Mouse (Mus musculus) midbrain, postnatal 0 days (tissue): Measurements from ENCODE around the gene Il17re. TPM values are rescaled to one million over a fixed set of nuclear protein-coding genes. Genes with fewer than 3 reads are reported as not detected.
A peak's percentile ranks its signal among the peaks of the same experiment; 100 is the strongest.

Experiments
- ATAC-seq: fragments of 200-750 bp; cut with Nextera tagmentation; 2 replicates; pipeline ENCODE4 v1.8.0; 2017; ENCODE audit warnings: moderate number of reproducible peaks, mild to moderate bottlenecking, moderate TSS enrichment, moderate library complexity; ENCODE audit not compliant: low FRiP score
- DNase-seq: peaks from one replicate; pipeline ENCODE4 v3.0.0-alpha.2; 2015; ENCODE audit warnings: low spot score
- H3K27ac ChIP-seq: fragments of 300-500 bp; sonication (generic); 2 replicates; pipeline ENCODE4 v1.5.1; 2014; ENCODE audit warnings: low read depth, mild to moderate bottlenecking, low read length, mixed read lengths
- H3K27me3 ChIP-seq: fragments of 300-500 bp; sonication (generic); 2 replicates; pipeline ENCODE4 v1.6.1; 2014; ENCODE audit warnings: low read length, control low read depth, mixed read lengths; ENCODE audit not compliant: insufficient read depth
- H3K36me3 ChIP-seq: fragments of 300-500 bp; sonication (generic); 2 replicates; pipeline ENCODE4 v1.6.1; 2014; ENCODE audit warnings: low read length, control low read depth, mixed read lengths; ENCODE audit not compliant: insufficient read depth
- H3K4me1 ChIP-seq: fragments of 300-500 bp; sonication (generic); 2 replicates; pipeline ENCODE4 v1.6.1; 2014; ENCODE audit warnings: mild to moderate bottlenecking, control low read depth, antibody characterized with exemption, low read length, mixed read lengths; ENCODE audit not compliant: insufficient read depth
- H3K4me2 ChIP-seq: fragments of 300-500 bp; sonication (generic); 2 replicates; pipeline ENCODE4 v1.6.1; 2014; ENCODE audit warnings: low read depth, mild to moderate bottlenecking, low read length, mixed read lengths; ENCODE audit not compliant: poor library complexity, severe bottlenecking
- H3K4me3 ChIP-seq: fragments of 300-500 bp; sonication (generic); 2 replicates; pipeline ENCODE4 v1.5.1; 2014; ENCODE audit warnings: low read depth, mild to moderate bottlenecking, low read length, moderate library complexity
- H3K9ac ChIP-seq: fragments of 300-500 bp; sonication (generic); replicated peaks from 2 replicates; pipeline ENCODE4 v1.6.1; 2014; ENCODE audit warnings: mild to moderate bottlenecking, low read length, moderate library complexity, mixed read lengths; ENCODE audit not compliant: poor library complexity, severe bottlenecking
- H3K9me3 ChIP-seq: fragments of 300-500 bp; sonication (generic); 2 replicates; pipeline ENCODE4 v1.6.1; 2016; ENCODE audit warnings: low read length, control low read depth
- CTCF ChIP-seq: IDR thresholded peaks from 2 replicates; pipeline ENCODE4 v1.5.1; 2016; ENCODE audit warnings: antibody characterized with exemption, mild to moderate bottlenecking
- WGBS: fragments of 180-500 bp; shearing (Covaris S2); extraction: QIAGEN DNeasy Blood & Tissue Kit; methylation state at CpG from one replicate; pipeline ENCODE4 v1.1.7; 2014; 5-methylcytosine and 5-hydroxymethylcytosine counted together
- polyA plus RNA-seq: library from polyadenylated mRNA; unstranded; fragments of >200 nt; fragmentation: Nextera tagmentation; extraction: Ambion mirVana; gene quantifications from 2 replicates; pipeline ENCODE4 v1.2.1, GENCODE M21; 2015
- total RNA-seq: library from RNA; depleted of rRNA; stranded (reverse); fragments of >200 nt; gene quantifications from 2 replicates; pipeline ENCODE4 v1.2.3, GENCODE M21; 2014

Gene Il17re
- total and polyA plus RNA-seq, 2 experiments from 2014 or later, result 0.48 to 0.49 TPM

DNA sequence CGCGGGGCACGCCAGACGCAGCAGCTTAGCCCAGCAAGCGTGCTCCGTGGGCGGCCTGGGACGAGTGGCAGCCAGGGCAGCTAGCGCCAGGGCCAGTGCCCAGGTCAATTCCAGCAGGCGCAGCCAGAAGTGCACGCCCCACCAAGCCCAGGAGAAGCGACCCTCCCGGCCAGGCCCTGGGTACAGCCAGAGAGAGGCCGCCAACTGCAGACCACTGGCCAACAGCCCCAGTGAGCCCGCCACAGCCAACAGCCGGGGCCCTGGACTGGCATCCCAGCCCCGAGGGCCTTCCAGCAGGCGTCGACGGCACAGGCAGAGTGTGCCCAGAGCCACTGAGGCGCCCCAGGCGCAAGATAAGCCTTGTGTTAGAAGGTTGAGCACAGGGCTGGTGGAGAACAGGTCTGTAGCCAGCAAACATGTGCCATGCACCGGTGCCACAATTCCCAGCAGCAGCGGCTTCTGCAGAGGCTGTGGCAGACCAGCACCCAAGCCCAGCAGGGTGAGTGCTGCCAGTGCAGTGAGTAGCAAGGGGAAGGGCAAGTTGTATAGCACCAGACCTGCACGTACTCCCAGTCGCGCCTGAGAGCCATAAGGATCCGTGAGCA lies 36.9 kb downstream of the Il17re start:
- H3K4me3 ChIP-seq, result peak overlapping the region; percentile 32; the same call in 1 of the 2 replicates
- peaks cover 24% of the 10 kb centered on the region for H3K36me3 ChIP-seq
- no peaks in the 10 kb centered on the region for H3K27me3 ChIP-seq
- DNase-seq (no peak), ATAC-seq (peak; percentile 5; the same call in 1 of the 2 replicates)
- no peaks in the 10 kb centered on the region for H3K4me1 ChIP-seq
- no peak overlapping the region for H3K27ac ChIP-seq
- 55% methylated on average over 28 of the region's 28 CpGs for WGBS
- no peaks in the 10 kb centered on the region for H3K9me3 ChIP-seq
- peak overlapping the region; percentile 44 for H3K4me2 ChIP-seq
- no peak for TF ChIP-seq CTCF
- H3K9ac ChIP-seq, result 0 out of 2 replicates have a peak overlapping the region, but pooled peaks have one; percentile 8

DNA sequence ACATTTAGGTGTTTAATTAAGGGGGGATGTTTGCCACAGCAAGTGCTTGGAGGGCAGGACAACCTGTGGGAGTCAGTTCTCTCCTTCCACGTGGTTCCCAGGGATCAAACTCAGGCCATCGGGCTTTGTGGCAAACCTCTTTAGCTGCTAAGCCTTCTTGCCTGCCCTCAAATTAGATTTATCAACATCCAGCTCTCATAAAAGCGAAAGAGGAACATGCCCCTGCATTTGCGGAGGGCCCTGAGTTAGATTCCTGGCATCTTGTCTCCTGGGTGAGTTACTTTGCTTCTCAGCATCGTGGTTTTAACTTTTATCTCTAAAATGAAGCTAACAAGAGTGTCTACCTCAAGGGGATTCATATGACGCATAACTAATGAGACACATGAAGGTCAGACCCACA lies 41.1 kb downstream of the Il17re start:
- TF ChIP-seq CTCF, result no peak
- no peak for DNase-seq

DNA sequence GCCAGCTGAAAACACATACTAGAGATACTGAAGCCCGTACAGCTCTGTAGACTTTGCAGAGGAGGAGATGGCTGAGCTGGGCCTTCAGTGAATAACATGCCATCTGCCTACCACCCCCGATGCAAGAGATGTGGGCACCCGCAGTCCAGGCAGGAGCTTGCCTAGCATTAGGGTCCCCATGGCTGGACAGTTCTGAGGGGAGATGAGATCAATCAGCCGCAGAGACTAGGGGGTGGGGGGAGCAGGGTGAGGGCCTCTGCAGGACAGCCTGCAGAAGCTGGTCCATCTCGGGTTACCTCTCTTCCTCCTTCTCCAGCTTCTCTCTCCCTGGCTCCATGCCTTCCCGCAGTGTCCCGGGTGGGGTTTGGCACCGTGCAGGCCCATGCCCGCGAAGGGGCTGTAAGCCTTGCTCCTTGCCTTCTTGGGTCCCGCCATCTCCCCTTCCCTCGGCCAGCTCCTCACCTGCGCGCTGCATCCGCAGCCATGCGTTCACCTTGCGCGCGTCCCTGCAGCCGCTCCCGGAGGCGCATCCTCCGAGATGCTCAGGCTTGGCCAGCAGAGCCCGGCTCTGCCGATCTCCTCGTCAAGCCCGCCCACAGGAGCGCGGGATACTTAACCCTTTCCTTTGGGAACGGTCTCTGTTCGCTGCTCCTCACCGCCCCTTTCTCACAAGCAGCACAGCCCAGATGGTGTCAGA lies 43.3 kb downstream of the Il17re start, which contains the start of gene Prrt3:
Gene Prrt3 (minus strand): TSS at position 544 of the 697 bp plus-strand sequence.
- Histone ChIP-seq H3K27me3 (no peaks in the 10 kb centered on the region), H3K36me3 (peaks cover 7% of the 10 kb centered on the region; the same call in 1 of the 2 replicates), H3K9me3 (no peaks in the 10 kb centered on the region), H3K9ac (peak within 1 kb of the TSS; percentile 85), H3K4me3 (peak within 1 kb of the TSS; percentile 67), H3K27ac (peak within 1 kb of the TSS; percentile 27; the same call in 1 of the 2 replicates), H3K4me1 (no peaks in the 10 kb centered on the region), H3K4me2 (peak within 1 kb of the TSS; percentile 74)
- WGBS, result 2% methylated on average over 32 of the region's 32 CpGs
- TF ChIP-seq CTCF, result no peak
- ATAC-seq (peak; percentile 88), DNase-seq (peak; percentile 81)

More for the DNA sequence above, 41.1 kb downstream of the Il17re start:
- no peak overlapping the region for H3K4me3 ChIP-seq
- no peak overlapping the region for H3K4me2 ChIP-seq
- no peaks in the 10 kb centered on the region for H3K4me1 ChIP-seq
- H3K9ac ChIP-seq, result no peak overlapping the region
- no peak for ATAC-seq
- H3K36me3 ChIP-seq, result peaks cover 14% of the 10 kb centered on the region; the same call in 1 of the 2 replicates
- H3K27me3 ChIP-seq, result no peaks in the 10 kb centered on the region
- WGBS, result 72% methylated on average over 6 of the region's 6 CpGs
- no peaks in the 10 kb centered on the region for H3K9me3 ChIP-seq
- no peak overlapping the region for H3K27ac ChIP-seq

DNA sequence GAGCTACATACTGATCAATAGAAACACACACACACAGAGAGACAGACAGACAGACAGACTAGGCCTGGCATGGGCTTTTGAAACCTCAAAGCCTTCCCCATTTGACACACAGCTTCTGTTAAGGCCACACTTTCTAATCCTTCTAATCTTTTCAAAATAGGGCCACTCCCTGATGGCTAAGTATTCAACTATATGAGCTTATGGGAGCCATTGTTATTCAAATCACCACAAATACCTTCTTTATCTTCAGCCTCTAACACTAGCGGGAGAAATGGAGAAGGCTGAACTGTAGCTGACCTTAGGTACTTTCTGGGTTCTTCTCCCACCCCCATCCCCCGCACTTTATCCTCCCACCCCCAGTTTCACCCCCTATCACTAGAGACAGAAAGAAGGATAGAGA lies 44.5 kb downstream of the Il17re start:
- TF ChIP-seq CTCF, result no peak
- Histone ChIP-seq H3K4me2 (no peak overlapping the region), H3K9ac (no peak overlapping the region), H3K27me3 (no peaks in the 10 kb centered on the region), H3K4me1 (no peaks in the 10 kb centered on the region), H3K9me3 (no peaks in the 10 kb centered on the region), H3K27ac (no peak overlapping the region), H3K4me3 (no peak overlapping the region), H3K36me3 (0 out of 2 replicates have a peak, but pooled peaks cover under 1% of the 10 kb centered on the region)
- 52% methylated on average over 2 of the region's 2 CpGs for WGBS
- ATAC-seq (no peak), DNase-seq (no peak)

- Histone ChIP-seq H3K9ac (no peak overlapping the region), H3K27me3 (no peaks in the 10 kb centered on the region), H3K36me3 (no peaks in the 10 kb centered on the region), H3K27ac (no peak overlapping the region), H3K4me3 (no peak overlapping the region), H3K9me3 (no peaks in the 10 kb centered on the region), H3K4me1 (no peaks in the 10 kb centered on the region), H3K4me2 (no peak overlapping the region)
- DNase-seq (no peak), ATAC-seq (no peak)
- TF ChIP-seq CTCF, result no peak
- 74% methylated on average over 1 of the region's 1 CpGs for whole genome bisulfite sequencing
Observed at GRCm38 (mm10) chr6:113505689-113506088, 47.4 kb downstream of the Il17re start.

DNA sequence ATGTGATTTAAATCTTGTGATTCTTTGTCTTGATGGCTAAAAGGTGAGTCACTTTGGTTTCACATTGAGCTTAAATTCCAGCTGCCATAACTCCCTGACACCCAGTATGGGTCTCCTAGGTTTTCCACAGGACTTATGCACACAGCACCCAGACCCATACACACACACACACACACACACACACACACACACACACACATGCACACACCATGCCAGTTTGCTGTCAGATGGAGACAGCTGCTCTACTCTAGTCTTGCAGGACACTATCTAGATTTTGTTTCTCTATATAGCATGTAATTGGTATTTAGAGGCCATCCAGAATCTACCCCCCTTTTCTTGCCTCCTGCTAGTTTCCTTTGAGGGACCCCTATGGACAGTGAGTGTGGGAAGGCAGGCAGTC lies 48.8 kb downstream of the Il17re start:
- Histone ChIP-seq H3K4me2 (no peak overlapping the region), H3K27me3 (no peaks in the 10 kb centered on the region), H3K9me3 (no peaks in the 10 kb centered on the region), H3K9ac (no peak overlapping the region), H3K4me1 (no peaks in the 10 kb centered on the region), H3K27ac (no peak overlapping the region), H3K4me3 (no peak overlapping the region), H3K36me3 (no peaks in the 10 kb centered on the region)
- ATAC-seq (no peak), DNase-seq (no peak)
- no peak for TF ChIP-seq CTCF
